Mouse (Mus musculus) G1E (cell line): ENCODE data around the gene Abca4.

ENCODE experiments used
- CTCF ChIP-seq: IDR thresholded peaks from 2 replicates; pipeline ENCODE4 v1.5.1; 2012; ENCODE audit warnings: low read depth, low read length, inconsistent platforms, mixed read lengths
- GATA1 ChIP-seq: IDR thresholded peaks from 2 replicates; pipeline ENCODE4 v1.6.1; 2012; ENCODE audit warnings: borderline replicate concordance, low read length, inconsistent platforms, mixed read lengths
- GATA2 ChIP-seq: IDR thresholded peaks from 2 replicates; pipeline ENCODE4 v1.6.1; 2012; ENCODE audit warnings: low read depth, low read length, inconsistent platforms, borderline replicate concordance
- POLR2AphosphoS5 ChIP-seq: IDR thresholded peaks from 2 replicates; pipeline ENCODE4 v1.6.1; 2012; ENCODE audit warnings: low read depth, low read length, inconsistent platforms; ENCODE audit not compliant: insufficient replicate concordance
- TAL1 ChIP-seq: conservative IDR thresholded peaks from 2 replicates; pipeline ENCODE4 v1.6.1; 2012; ENCODE audit warnings: low read depth, low read length, inconsistent platforms, mixed read lengths

- TF ChIP-seq CTCF (no peak), GATA2 (no peak), POLR2AphosphoS5 (no peak), TAL1 (no peak), GATA1 (no peak)
Measured at GRCm38 (mm10) chr3:122208296-122209225, 164.3 kb downstream of the Abca4 start.
